Mouse (Mus musculus) heart, embryonic 10.5 days (tissue): ENCODE data around the gene Cald1. TPM values are rescaled to one million over a fixed set of nuclear protein-coding genes. Genes with fewer than 3 reads are reported as not detected.

Source experiments
- DNase-seq: peaks from one replicate; pipeline ENCODE4 v3.0.0-alpha.2; 2017; ENCODE audit warnings: low spot score
- H3K27ac ChIP-seq: fragments of 300-500 bp; sonication (generic); 2 replicates; pipeline ENCODE4 v1.5.1; 2016; ENCODE audit warnings: mild to moderate bottlenecking
- H3K27me3 ChIP-seq: fragments of 300-500 bp; sonication (generic); 2 replicates; pipeline ENCODE4 v1.6.1; 2016; ENCODE audit warnings: mild to moderate bottlenecking; ENCODE audit not compliant: poor library complexity, insufficient read depth, severe bottlenecking
- H3K36me3 ChIP-seq: fragments of 300-500 bp; sonication (generic); 2 replicates; pipeline ENCODE4 v1.6.1; 2016; ENCODE audit warnings: mild to moderate bottlenecking, moderate library complexity
- H3K4me1 ChIP-seq: fragments of 300-500 bp; sonication (generic); 2 replicates; pipeline ENCODE4 v1.6.1; 2016; ENCODE audit warnings: mild to moderate bottlenecking
- H3K4me3 ChIP-seq: fragments of 300-500 bp; sonication (generic); 2 replicates; pipeline ENCODE4 v1.5.1; 2016; ENCODE audit warnings: mild to moderate bottlenecking, moderate library complexity
- H3K9me3 ChIP-seq: fragments of 300-500 bp; sonication (generic); 2 replicates; pipeline ENCODE4 v1.6.1; 2016; ENCODE audit warnings: mild to moderate bottlenecking, moderate library complexity
- WGBS: fragments of 180-500 bp; shearing (Covaris S2); methylation state at CpG from one replicate; pipeline ENCODE4 v1.1.7; 2016; 5-methylcytosine and 5-hydroxymethylcytosine counted together
- polyA plus RNA-seq: library from polyadenylated mRNA; unstranded; fragments of >200 nt; fragmentation: Nextera tagmentation; extraction: Ambion mirVana; gene quantifications from 2 replicates; pipeline ENCODE4 v1.2.1, GENCODE M21; 2016

Cald1 gene
- polyA plus RNA-seq, 1 experiment from 2014 or later, result 189 TPM

- Histone ChIP-seq H3K36me3 (no peaks in the 10 kb centered on the region), H3K27me3 (no peaks in the 10 kb centered on the region), H3K4me3 (no peak overlapping the region), H3K9me3 (no peaks in the 10 kb centered on the region), H3K4me1 (peaks cover 21% of the 10 kb centered on the region), H3K27ac (no peak overlapping the region)
- whole genome bisulfite sequencing, result 68% methylated on average over 3 of the region's 3 CpGs
- DNase-seq, result no peak
These were observed 57.4 kb downstream of the Cald1 start for GRCm38 (mm10) chr6:34655719-34656118.

DNA sequence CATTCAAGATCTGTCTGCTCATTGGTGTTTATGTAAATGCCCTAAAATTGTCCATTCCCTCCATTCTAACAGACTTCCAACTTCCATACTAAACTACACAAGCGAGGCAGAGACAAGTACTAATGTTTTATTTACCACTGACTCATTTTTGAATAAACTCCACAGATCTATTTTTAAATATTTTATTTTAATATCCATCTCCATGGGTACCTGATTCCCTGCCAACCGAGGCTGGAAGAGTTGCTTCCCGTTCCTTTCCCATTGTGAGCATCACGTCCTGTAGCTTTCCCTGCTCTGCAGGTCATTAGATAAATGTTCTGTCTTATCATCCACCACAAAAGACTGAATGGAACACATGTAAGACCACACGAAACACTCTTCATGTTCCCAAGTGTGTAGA is 60.5 kb downstream of the Cald1 start:
- H3K4me1 ChIP-seq, result peaks cover 10% of the 10 kb centered on the region
- H3K36me3 ChIP-seq, result peaks cover 19% of the 10 kb centered on the region
- WGBS, result 71% methylated on average over 5 of the region's 5 CpGs
- no peak overlapping the region for H3K27ac ChIP-seq
- no peak overlapping the region for H3K4me3 ChIP-seq
- DNase-seq, result no peak
- no peaks in the 10 kb centered on the region for H3K27me3 ChIP-seq
- no peaks in the 10 kb centered on the region for H3K9me3 ChIP-seq

- peaks cover 24% of the 10 kb centered on the region for H3K36me3 ChIP-seq
- 43% methylated on average over 8 of the region's 8 CpGs for WGBS
- H3K27ac ChIP-seq, result peak overlapping the region; percentile 49; the same call in 1 of the 2 replicates
- DNase-seq, result no peak
- H3K27me3 ChIP-seq, result no peaks in the 10 kb centered on the region
- peaks cover 7% of the 10 kb centered on the region for H3K4me1 ChIP-seq
- no peaks in the 10 kb centered on the region for H3K9me3 ChIP-seq
- no peak overlapping the region for H3K4me3 ChIP-seq
These were observed 62.4 kb downstream of the Cald1 start for GRCm38 (mm10) chr6:34660724-34661123.

- Histone ChIP-seq H3K4me3 (no peak overlapping the region), H3K36me3 (peaks cover 28% of the 10 kb centered on the region), H3K4me1 (peaks cover 7% of the 10 kb centered on the region), H3K27ac (no peak overlapping the region), H3K27me3 (no peaks in the 10 kb centered on the region), H3K9me3 (no peaks in the 10 kb centered on the region)
- no peak for DNase-seq
- 71% methylated on average over 6 of the region's 6 CpGs for WGBS
These were observed 64.3 kb downstream of the Cald1 start for GRCm38 (mm10) chr6:34662626-34663025.

GRCm38 (mm10) chr6:34664291-34664690 is 66.0 kb downstream of the Cald1 start:
- Histone ChIP-seq H3K4me1 (peaks cover 7% of the 10 kb centered on the region), H3K4me3 (no peak overlapping the region), H3K27ac (no peak overlapping the region), H3K36me3 (peaks cover 28% of the 10 kb centered on the region), H3K9me3 (no peaks in the 10 kb centered on the region), H3K27me3 (no peaks in the 10 kb centered on the region)
- no peak for DNase-seq
- WGBS, result 73% methylated on average over 4 of the region's 4 CpGs

DNA sequence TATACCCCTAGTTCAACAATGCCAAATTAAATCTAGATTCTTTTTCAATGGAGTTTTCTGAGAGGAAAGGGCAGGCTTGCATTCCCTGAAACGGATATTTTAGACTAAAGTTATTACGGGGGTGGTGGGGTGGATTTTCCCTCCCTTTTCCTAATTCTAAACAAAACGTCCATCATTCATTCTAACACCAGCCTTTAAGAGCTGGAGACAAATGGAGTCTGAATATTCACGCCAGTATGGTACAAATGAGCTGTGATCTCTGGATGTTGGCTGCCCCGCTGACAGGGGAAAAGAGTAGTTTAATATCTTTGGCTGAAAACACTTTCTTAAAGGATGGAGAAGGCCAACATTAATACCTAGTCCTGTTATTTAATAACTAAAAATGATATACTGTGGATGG is 66.4 kb downstream of the Cald1 start:
- no peaks in the 10 kb centered on the region for H3K27me3 ChIP-seq
- DNase-seq, result no peak
- H3K4me1 ChIP-seq, result peaks cover 7% of the 10 kb centered on the region
- H3K4me3 ChIP-seq, result no peak overlapping the region
- no peaks in the 10 kb centered on the region for H3K9me3 ChIP-seq
- 78% methylated on average over 5 of the region's 5 CpGs for WGBS
- peaks cover 28% of the 10 kb centered on the region for H3K36me3 ChIP-seq
- no peak overlapping the region for H3K27ac ChIP-seq

DNA sequence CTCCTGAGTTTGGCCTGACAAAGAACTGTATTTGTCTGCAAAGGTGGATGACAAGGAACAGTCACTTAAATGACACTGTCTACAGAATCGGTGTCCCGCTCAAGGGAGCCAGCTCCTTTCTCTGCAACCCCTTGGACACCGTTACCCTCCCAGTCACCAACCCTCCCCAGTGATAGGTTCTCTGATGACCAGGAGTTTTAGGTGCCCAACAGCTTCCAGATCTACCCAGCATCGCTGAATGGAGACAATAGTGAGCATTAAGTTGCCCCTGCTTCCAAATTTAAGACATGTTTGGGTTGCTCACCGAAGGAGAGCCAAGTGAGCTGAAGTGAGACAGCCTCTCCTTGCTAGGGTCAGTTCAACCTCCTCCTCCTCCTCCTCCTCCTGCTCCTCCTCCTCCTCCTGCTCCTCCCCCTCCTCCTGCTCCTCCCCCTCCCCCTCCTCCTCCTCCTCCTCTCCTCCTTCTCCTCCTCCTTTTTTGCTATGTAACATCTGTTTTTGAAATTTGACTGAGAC is 70.5 kb downstream of the Cald1 start:
- H3K4me1 ChIP-seq, result no peaks in the 10 kb centered on the region
- H3K9me3 ChIP-seq, result no peaks in the 10 kb centered on the region
- peaks cover 15% of the 10 kb centered on the region for H3K36me3 ChIP-seq
- DNase-seq, result no peak
- WGBS, result 83% methylated on average over 5 of the region's 5 CpGs
- no peak overlapping the region for H3K4me3 ChIP-seq
- no peaks in the 10 kb centered on the region for H3K27me3 ChIP-seq
- H3K27ac ChIP-seq, result no peak overlapping the region

- H3K4me3 ChIP-seq, result no peak overlapping the region
- H3K36me3 ChIP-seq, result peaks cover 9% of the 10 kb centered on the region; the same call in 1 of the 2 replicates
These were observed 73.1 kb downstream of the Cald1 start for GRCm38 (mm10) chr6:34671355-34671754.

DNA sequence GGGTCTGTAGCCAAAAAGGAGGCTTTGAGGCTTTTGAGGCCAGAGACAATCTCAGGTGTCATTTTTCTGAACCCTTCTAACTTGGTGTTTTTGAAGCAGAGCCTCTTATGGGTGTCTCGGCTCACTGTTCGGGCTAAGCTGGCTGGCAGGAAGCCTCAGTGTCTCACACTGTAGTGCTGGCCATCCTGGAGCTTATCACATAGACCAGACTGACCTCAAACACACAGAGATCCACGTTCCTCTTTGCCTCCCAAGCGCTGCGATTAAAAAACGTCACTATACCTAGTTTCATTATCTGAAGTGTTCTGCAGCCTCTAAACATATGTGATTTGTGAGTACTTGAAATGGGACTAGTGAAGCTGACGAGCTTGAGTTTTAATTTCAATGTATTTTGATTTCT is 76.1 kb downstream of the Cald1 start:
- peaks cover 6% of the 10 kb centered on the region; the same call in 1 of the 2 replicates for H3K36me3 ChIP-seq
- peaks cover 8% of the 10 kb centered on the region; the same call in 1 of the 2 replicates for H3K4me1 ChIP-seq
- H3K27me3 ChIP-seq, result no peaks in the 10 kb centered on the region
- no peak for DNase-seq
- WGBS, result 63% methylated on average over 7 of the region's 7 CpGs
- no peak overlapping the region for H3K27ac ChIP-seq
- H3K4me3 ChIP-seq, result no peak overlapping the region; the same call in 1 of the 2 replicates
- no peaks in the 10 kb centered on the region for H3K9me3 ChIP-seq

More at GRCm38 (mm10) chr6:34671355-34671754, 73.1 kb downstream of the Cald1 start:
- DNase-seq, result no peak
- H3K27me3 ChIP-seq, result no peaks in the 10 kb centered on the region
- H3K4me1 ChIP-seq, result peaks cover 8% of the 10 kb centered on the region; the same call in 1 of the 2 replicates
- no peak overlapping the region for H3K27ac ChIP-seq
- 89% methylated on average over 1 of the region's 1 CpGs for WGBS
- H3K9me3 ChIP-seq, result no peaks in the 10 kb centered on the region

GRCm38 (mm10) chr6:34674897-34675296 is 76.6 kb downstream of the Cald1 start:
- peaks cover 6% of the 10 kb centered on the region; the same call in 1 of the 2 replicates for H3K36me3 ChIP-seq
- DNase-seq, result no peak
- no peaks in the 10 kb centered on the region for H3K27me3 ChIP-seq
- H3K9me3 ChIP-seq, result no peaks in the 10 kb centered on the region
- WGBS, result 68% methylated on average over 10 of the region's 10 CpGs
- H3K4me3 ChIP-seq, result no peak overlapping the region
- H3K4me1 ChIP-seq, result peaks cover 8% of the 10 kb centered on the region; the same call in 1 of the 2 replicates
- no peak overlapping the region for H3K27ac ChIP-seq

DNA sequence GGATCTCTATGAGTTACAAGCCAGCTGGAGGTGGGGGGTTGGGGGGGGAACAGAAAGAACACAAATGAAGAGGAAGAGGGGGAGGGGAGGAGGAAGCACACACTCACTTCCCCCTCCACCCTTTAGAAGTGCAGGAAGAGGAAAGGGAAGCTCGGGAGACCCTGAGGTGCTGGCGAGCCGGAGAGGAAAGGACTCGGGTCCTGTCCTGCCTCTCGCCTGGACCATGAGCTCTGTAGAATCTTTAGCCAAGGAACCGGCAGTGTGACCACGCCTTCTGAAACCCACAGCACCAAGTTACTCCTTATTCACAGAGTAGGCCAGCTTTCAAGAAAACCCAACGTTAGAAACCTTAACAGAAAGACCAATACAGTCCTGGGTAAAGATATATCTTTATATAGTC is 83.8 kb downstream of the Cald1 start:
- WGBS, result 54% methylated on average over 8 of the region's 8 CpGs
- H3K27me3 ChIP-seq, result no peaks in the 10 kb centered on the region

GRCm38 (mm10) chr6:34684886-34685285 is 86.6 kb downstream of the Cald1 start:
- H3K4me1 ChIP-seq, result peaks cover 40% of the 10 kb centered on the region
- H3K4me3 ChIP-seq, result peak overlapping the region; percentile 36
- no peaks in the 10 kb centered on the region for H3K9me3 ChIP-seq
- peaks cover 22% of the 10 kb centered on the region; the same call in 1 of the 2 replicates for H3K36me3 ChIP-seq
- 24% methylated on average over 8 of the region's 8 CpGs for WGBS
- no peaks in the 10 kb centered on the region for H3K27me3 ChIP-seq
- DNase-seq, result no peak
- peak overlapping the region; percentile 82 for H3K27ac ChIP-seq

More for the DNA sequence above, 83.8 kb downstream of the Cald1 start:
- peak overlapping the region; percentile 56; the same call in 1 of the 2 replicates for H3K27ac ChIP-seq
- H3K9me3 ChIP-seq, result no peaks in the 10 kb centered on the region
- peaks cover 34% of the 10 kb centered on the region for H3K4me1 ChIP-seq
- DNase-seq, result no peak
- no peak overlapping the region for H3K4me3 ChIP-seq
- peaks cover 1% of the 10 kb centered on the region; the same call in 1 of the 2 replicates for H3K36me3 ChIP-seq

GRCm38 (mm10) chr6:34688971-34689370 is 90.7 kb downstream of the Cald1 start:
- Histone ChIP-seq H3K9me3 (no peaks in the 10 kb centered on the region), H3K27me3 (no peaks in the 10 kb centered on the region), H3K27ac (no peak overlapping the region), H3K4me1 (peaks cover 30% of the 10 kb centered on the region), H3K4me3 (no peak overlapping the region), H3K36me3 (peaks cover 30% of the 10 kb centered on the region; the same call in 1 of the 2 replicates)
- 68% methylated on average over 2 of the region's 2 CpGs for whole genome bisulfite sequencing
- no peak for DNase-seq

- Histone ChIP-seq H3K4me1 (peaks cover 19% of the 10 kb centered on the region), H3K27ac (no peak overlapping the region), H3K9me3 (no peaks in the 10 kb centered on the region), H3K27me3 (no peaks in the 10 kb centered on the region), H3K4me3 (no peak overlapping the region), H3K36me3 (peaks cover 30% of the 10 kb centered on the region; the same call in 1 of the 2 replicates)
- no peak for DNase-seq
- 80% methylated on average over 7 of the region's 7 CpGs for WGBS
These were observed 93.1 kb downstream of the Cald1 start for GRCm38 (mm10) chr6:34691416-34691815.
